In the genomic region with DNA sequence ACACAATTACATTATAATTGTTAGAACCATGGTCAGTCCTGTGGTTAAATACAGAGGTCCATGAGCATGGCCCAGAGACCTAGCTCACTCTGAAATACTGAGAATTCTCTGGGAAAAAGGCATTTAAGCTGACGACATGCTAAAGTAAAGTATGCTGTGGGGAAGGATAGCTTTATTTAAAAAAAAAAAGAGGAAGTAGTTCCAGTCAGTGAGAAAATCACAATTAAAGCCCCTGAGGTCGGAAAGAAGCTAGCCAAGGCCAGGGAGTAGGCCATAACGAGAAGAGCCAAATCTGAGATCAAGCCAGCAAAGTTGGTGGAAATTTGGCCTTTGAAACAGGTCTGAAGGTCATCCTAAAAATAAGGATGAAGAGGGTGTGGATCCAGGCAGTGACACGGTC, we compare ENCODE assay signal across 33 mouse cellular contexts. TPM values are rescaled to one million over a fixed set of nuclear protein-coding genes. Genes with fewer than 3 reads are reported as not detected.
DNase-seq lines count a peak whose midpoint lies in the region; ATAC-seq and TF ChIP-seq lines count a peak whose summit lies in the region.
"Had no signal": no experiment of that assay in that cellular context is flagged by ENCODE, and none has a peak within 500 bp of the region (broad histone marks: within the 10 kb centered on the region; RNA-seq: fewer than 3 reads in every experiment).

No protein-coding gene starts in this region.

- no peak for TF ChIP-seq RAD21 in CH12.LX (IDR thresholded peaks at IDR 0.05; ENCODE audit: low read depth, low read length)
- TF ChIP-seq RAD21 in MEL (IDR thresholded peaks at IDR 0.05; ENCODE audit: low read depth, low read length), result no peak

- peak; percentile 38 for ATAC-seq in megakaryocyte, adult 5-6 weeks (ENCODE audit: poor library complexity, severe bottlenecking)
- ATAC-seq: CD4-positive, CD25-positive, alpha-beta regulatory T cell, adult 4 months; forebrain, embryonic 13.5 days; forebrain, postnatal 0 days; hindbrain, embryonic 16.5 days; intestine, embryonic 16.5 days; Patski had no signal

- TF ChIP-seq CTCF in CH12.LX (conservative IDR thresholded peaks at IDR 0.05 in 1 of 2, IDR thresholded peaks at IDR 0.05 in 1 of 2; ENCODE audit: low read depth in 2 of 2, low read length in 2 of 2) (no peak), MEL (IDR thresholded peaks at IDR 0.05 in 2 of 3, conservative IDR thresholded peaks at IDR 0.05 in 1 of 3; ENCODE audit: control insufficient read depth in 1 of 3, insufficient read depth in 1 of 3, low read depth in 2 of 3, low read length in 3 of 3, poor library complexity in 1 of 3, severe bottlenecking in 1 of 3) (no peak)

- H3K9ac ChIP-seq in CH12.LX (ENCODE audit: insufficient read depth, low read depth) (no peak overlapping the region), MEL (ENCODE audit: control insufficient read depth, low read depth, low read length, poor library complexity, severe bottlenecking) (no peak overlapping the region)
- H3K9ac ChIP-seq: forebrain, embryonic 13.5 days; forebrain, postnatal 0 days; heart, embryonic 12.5 days; heart, embryonic 15.5 days; hindbrain, embryonic 13.5 days had no signal

- H3K9me3 ChIP-seq in CH12.LX (replicated peaks; ENCODE audit: low read length) (no peaks in the 10 kb centered on the region), MEL (replicated peaks; ENCODE audit: insufficient read depth, low read length) (no peaks in the 10 kb centered on the region)
- H3K9me3 ChIP-seq: forebrain, embryonic 10.5 days; forebrain, embryonic 13.5 days; heart, embryonic 12.5 days; heart, embryonic 15.5 days; hindbrain, embryonic 10.5 days; hindbrain, embryonic 13.5 days had no signal

- TF ChIP-seq POLR2A in CH12.LX (IDR thresholded peaks at IDR 0.05; ENCODE audit: low read depth, low read length) (no peak), MEL (IDR thresholded peaks at IDR 0.05; ENCODE audit: control insufficient read depth in 1 of 2, insufficient read depth in 1 of 2, low read depth in 1 of 2, low read length in 2 of 2, poor library complexity in 1 of 2) (no peak)

- H3K4me3 ChIP-seq in CH12.LX (replicated peaks in 1 of 3; ENCODE audit: low read depth in 2 of 3, low read length in 2 of 3, poor library complexity in 1 of 3) (no peak overlapping the region), MEL (ENCODE audit: control insufficient read depth in 1 of 2, insufficient read depth in 1 of 2, low read depth in 2 of 2, low read length in 2 of 2) (no peak overlapping the region)
- H3K4me3 ChIP-seq: forebrain, embryonic 10.5 days; forebrain, embryonic 13.5 days; heart, embryonic 12.5 days; heart, embryonic 15.5 days; hindbrain, embryonic 10.5 days; hindbrain, embryonic 13.5 days had no signal

- H3K36me3 ChIP-seq in CH12.LX (replicated peaks in 1 of 2; ENCODE audit: control insufficient read depth in 1 of 2, insufficient read depth in 1 of 2, low read length in 1 of 2) (no peaks in the 10 kb centered on the region), MEL (ENCODE audit: control insufficient read depth in 1 of 2, insufficient read depth in 2 of 2, low read length in 2 of 2) (no peaks in the 10 kb centered on the region)
- H3K36me3 ChIP-seq: forebrain, embryonic 10.5 days; heart, embryonic 12.5 days; heart, embryonic 15.5 days; hindbrain, embryonic 10.5 days; hindbrain, embryonic 13.5 days had no signal

- in situ Hi-C loops in CH12.LX (cut with MboI; ENCODE audit: low pct_ligation_motif_present, low pct_unique_long_range_greater_than_20kb, low sequenced_read_pairs), result no loop called here

- TF ChIP-seq EP300 in CH12.LX (IDR thresholded peaks at IDR 0.05; ENCODE audit: low read length) (no peak), MEL (IDR thresholded peaks at IDR 0.05; ENCODE audit: low read depth in 1 of 2, low read length in 2 of 2) (no peak)

- H3K4me1 ChIP-seq in CH12.LX (ENCODE audit: control insufficient read depth in 1 of 2, insufficient read depth in 2 of 2), result peaks cover 0 to 8% of the 10 kb centered on the region in 2 experiments; a peak in 2 of 4 replicates
- H3K4me1 ChIP-seq in MEL (ENCODE audit: control insufficient read depth in 1 of 2, insufficient read depth in 2 of 2, low read length in 2 of 2), result 0 out of 4 replicates have a peak, but pooled peaks cover 0 to 3% of the 10 kb centered on the region in 2 experiments
- H3K4me1 ChIP-seq: forebrain, embryonic 10.5 days; forebrain, embryonic 13.5 days; heart, embryonic 15.5 days; hindbrain, embryonic 13.5 days had no signal

- DNase-seq in CH12.LX (ENCODE audit: extremely low read depth), result no peak
- peak; percentile 19 for DNase-seq in MEL (ENCODE audit: low read depth, low spot score)
- DNase-seq in right cerebral cortex, postnatal 36 days (ENCODE audit: low spot score in 2 of 2), result no peak
- DNase-seq in adrenal gland, postnatal 14 days, result no peak
- DNase-seq in right cerebral cortex, postnatal 25 days, result no peak
- DNase-seq: adrenal gland, postnatal 10 days; cerebellum, adult 11 months; cerebellum, adult 2 months; cerebellum, adult 9-11 months; cerebellum, postnatal 25 days; forebrain, postnatal 0 days; gastrocnemius, postnatal 25 days; heart, postnatal 10 days; heart, postnatal 36 days had no signal

- H3K79me2 ChIP-seq in CH12.LX (replicated peaks; ENCODE audit: control insufficient read depth, extremely low read depth, insufficient read depth, poor library complexity, severe bottlenecking) (no peaks in the 10 kb centered on the region), MEL (ENCODE audit: control insufficient read depth, insufficient read depth, low read length, poor library complexity) (no peaks in the 10 kb centered on the region)

- no peak overlapping the region for H3K4me2 ChIP-seq in CH12.LX (ENCODE audit: insufficient read depth, low read depth, poor library complexity, severe bottlenecking)
- H3K4me2 ChIP-seq: forebrain, embryonic 13.5 days; heart, embryonic 12.5 days; heart, embryonic 15.5 days; hindbrain, embryonic 13.5 days had no signal

- no peak overlapping the region for H3K27ac ChIP-seq in CH12.LX (ENCODE audit: insufficient read depth, low read depth)
- no peak overlapping the region for H3K27ac ChIP-seq in MEL (ENCODE audit: control insufficient read depth, low read depth, low read length)
- H3K27ac ChIP-seq: forebrain, embryonic 10.5 days; forebrain, embryonic 13.5 days; heart, embryonic 15.5 days; hindbrain, embryonic 10.5 days; hindbrain, embryonic 13.5 days had no signal

- dilution Hi-C loops in CH12.LX (cut with MboI; ENCODE audit: extremely low pct_ligation_motif_present, extremely low pct_unique_long_range_greater_than_20kb, low sequenced_read_pairs), result no loop called here

- H3K27me3 ChIP-seq in CH12.LX (replicated peaks) (no peaks in the 10 kb centered on the region), MEL (ENCODE audit: control insufficient read depth in 1 of 2, insufficient read depth in 2 of 2, low read length in 2 of 2) (peaks cover 0 to 3% of the 10 kb centered on the region in 2 experiments; a peak in 2 of 4 replicates)
- H3K27me3 ChIP-seq: heart, embryonic 15.5 days; Patski had no signal

TF ChIP-seq in CH12.LX, 34 proteins besides CTCF, POLR2A, EP300 and RAD21:
- TF ChIP-seq ZNF384 (IDR thresholded peaks at IDR 0.05; ENCODE audit: low read depth, low read length) (peak; percentile 52), USF1 (IDR thresholded peaks at IDR 0.05; ENCODE audit: low read depth, low read length) (no peak)

TF ChIP-seq in MEL, 35 proteins besides CTCF, POLR2A, EP300 and RAD21:
- TF ChIP-seq ZNF384 (IDR thresholded peaks at IDR 0.05; ENCODE audit: low read depth, low read length), result peak; percentile 61; the same call in 1 of the 2 replicates
- no peak for TF ChIP-seq ZC3H11A (IDR thresholded peaks at IDR 0.05; ENCODE audit: low read depth, low read length)

RNA-seq across cellular contexts. Expression of a gene that starts 6.5 kb away (rescaled TPM):
- total RNA-seq in CH12.LX (2012; rRNA removed), result 28.2 and 30.0 TPM in 2 replicates
- 41.6 and 54.5 TPM in 2 replicates for total RNA-seq in CH12.LX (2014; rRNA removed)
- polyA plus RNA-seq in CH12.LX (2012; ENCODE audit: insufficient read length, low read depth), result 40.8 and 46.5 TPM in 2 replicates
- 31.2 and 33.4 TPM in 2 replicates for total RNA-seq in MEL (2012; rRNA removed)
- 100 to 1,000 TPM in 1 of 2 experiments, 10 to 100 TPM in 1; 41.1 to 100 TPM for polyA plus RNA-seq in MEL (2012; ENCODE audit: insufficient read depth in 1 of 2, insufficient read length in 2 of 2, low read depth in 1 of 2, low replicate concordance in 2 of 2, missing spikeins in 1 of 2)
- 56.8 and 62.3 TPM in 2 replicates for total RNA-seq in megakaryocyte, adult 5-6 weeks (2015)
- total RNA-seq in megakaryocyte, adult 5-6 weeks (2017), result 41.4 and 49.9 TPM in 2 replicates
- total RNA-seq in adrenal gland, postnatal 14 days (2021), result 32.1 and 41.6 TPM in 2 replicates

RNA-seq across cellular contexts. Expression of a gene that starts 24.3 kb away (rescaled TPM):
- total RNA-seq in CH12.LX (2012; rRNA removed), result not detected in 2 replicates
- total RNA-seq in CH12.LX (2014; rRNA removed), result not detected in 2 replicates
- polyA plus RNA-seq in CH12.LX (2012; ENCODE audit: insufficient read length, low read depth), result not detected in 2 replicates
- total RNA-seq in MEL (2012; rRNA removed), result not detected in 2 replicates
- not detected for polyA plus RNA-seq in MEL (2012; ENCODE audit: insufficient read depth in 1 of 2, insufficient read length in 2 of 2, low read depth in 1 of 2, low replicate concordance in 2 of 2, missing spikeins in 1 of 2)
- not detected in 2 replicates for total RNA-seq in megakaryocyte, adult 5-6 weeks (2015)
- not detected in 2 replicates for total RNA-seq in megakaryocyte, adult 5-6 weeks (2017)
- total RNA-seq in adrenal gland, postnatal 14 days (2021), result not detected in 2 replicates
- total RNA-seq: adrenal gland, adult 18-20 months; adrenal gland, postnatal 10 days; adrenal gland, postnatal 4 days; ES-E14; gastrocnemius, adult 8-10 months; gastrocnemius, postnatal 25 days; heart, adult 8-10 months; heart, postnatal 10 days; heart, postnatal 36 days had no signal
- polyA plus RNA-seq: C2C12; CD4-positive, CD25-positive, alpha-beta regulatory T cell, adult 4 months; cerebellum, adult 2 months; embryonic facial prominence, embryonic 14.5 days; gonadal fat pad, adult 2 months; heart, embryonic 12.5 days; heart, embryonic 15.5 days; intestine, embryonic 16.5 days; Patski had no signal
